Mouse (Mus musculus) inflammation-experienced regulatory T-cells (primary cell): ENCODE results near the gene Srpk1. TPM values are rescaled to one million over a fixed set of nuclear protein-coding genes. Genes with fewer than 3 reads are reported as not detected.

Experiments used
- polyA plus RNA-seq, 2 experiments: library from polyadenylated mRNA; unstranded; fragments of 100-300 nt; shearing (Covaris generic); gene quantifications; one replicate each; pipeline ENCODE4 v1.2.1; 2017

Gene Srpk1
- polyA plus RNA-seq = 100 to 1,000 TPM; 160 to 211 TPM

GRCm38 (mm10) chr17:28622300-28622759, at the start of gene Srpk1:
Srpk1 (minus strand) TSS chr17:28622709.

DNA sequence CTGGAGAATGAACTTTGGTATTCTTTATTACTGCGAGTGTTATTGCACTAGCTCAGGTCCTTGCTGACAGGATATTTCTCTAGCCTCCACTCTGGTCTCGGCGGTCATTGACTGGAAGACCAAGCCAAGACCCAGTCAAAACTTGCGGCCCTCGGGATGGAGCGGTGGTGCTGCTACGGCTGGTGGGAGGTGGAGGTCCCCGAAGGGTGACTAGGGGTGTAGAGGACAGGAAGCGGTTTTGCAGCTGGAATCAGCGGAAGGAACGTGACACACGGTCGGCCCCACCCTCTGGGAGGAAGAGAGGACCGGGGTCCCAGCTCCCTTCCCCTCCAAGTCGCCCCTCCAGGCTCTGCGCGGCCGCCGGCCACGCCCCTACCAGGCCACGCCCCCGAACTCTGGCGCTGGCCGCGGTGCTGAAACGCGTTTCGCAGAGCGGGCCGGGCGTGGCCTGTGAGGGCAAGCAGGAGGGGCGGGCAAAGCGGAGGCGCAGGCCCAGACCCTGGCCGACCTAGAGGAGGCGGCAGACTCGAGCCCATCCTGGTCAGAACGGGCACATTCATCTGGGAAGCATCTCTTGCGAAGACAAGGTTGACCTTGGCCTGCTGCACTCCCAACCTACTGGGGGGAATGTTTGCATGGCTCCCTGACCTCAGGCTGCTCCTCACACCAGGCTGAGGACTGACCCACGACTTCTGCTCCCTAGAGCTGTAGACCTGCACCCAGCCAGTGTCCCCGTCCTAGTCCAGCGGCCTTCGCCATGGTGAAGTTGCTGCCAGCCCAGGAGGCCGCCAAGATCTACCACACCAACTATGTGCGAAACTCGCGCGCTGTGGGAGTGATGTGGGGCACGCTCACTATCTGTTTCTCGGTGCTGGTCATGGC, 47.0 kb downstream of the Srpk1 start, which contains the start of gene Lhfpl5:
TSS of gene Lhfpl5 (plus strand) at position 398 of the 882 bp plus-strand sequence.

GRCm38 (mm10) chr17:28560598-28560997, 61.9 kb downstream of the Srpk1 start, which contains the start of gene Clps:
Clps (minus strand) TSS chr17:28560766.

DNA sequence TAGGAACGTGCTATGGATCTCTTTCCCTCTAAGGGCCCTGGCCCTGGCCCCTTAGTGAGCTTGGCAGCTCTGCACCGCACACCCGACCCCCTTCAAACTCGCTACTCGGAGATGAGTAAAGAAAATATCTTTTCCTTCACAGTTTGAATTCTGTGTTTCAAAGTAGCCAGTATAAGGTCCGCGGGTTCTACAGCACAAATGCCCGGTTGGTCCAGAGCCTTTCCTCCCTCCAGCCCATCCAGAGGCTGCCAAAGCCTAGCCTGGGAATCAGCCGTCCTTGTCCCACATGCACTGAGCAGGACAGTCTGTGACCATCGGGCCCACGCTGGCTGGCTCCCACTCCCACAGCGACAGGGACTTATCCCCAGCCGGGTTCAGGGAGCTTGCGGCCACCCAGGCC, 73.4 kb downstream of the Srpk1 start, which contains the start of gene Clpsl2:
TSS of gene Clpsl2 (plus strand) at position 301 of the 400 bp plus-strand sequence.

Other genes starting within 250 kb of the Srpk1 start
- gene Fkbp5, start 105.2 kb downstream of the Srpk1 start, polyA plus RNA-seq = 100 to 1,000 TPM; 104 TPM
- 1 to 10 TPM in 1 of 2 experiments, under 1 TPM in 1; 0.12 to 1.2 TPM for gene Armc12, start 91.9 kb downstream of the Srpk1 start, polyA plus RNA-seq
- not detected for gene Clpsl2, start 73.3 kb downstream of the Srpk1 start, polyA plus RNA-seq
- not detected for gene Clps, start 61.9 kb downstream of the Srpk1 start, polyA plus RNA-seq
- gene Lhfpl5, start 47.1 kb downstream of the Srpk1 start, polyA plus RNA-seq = 1 to 10 TPM in 1 of 2 experiments, under 1 TPM in 1; 0.86 to 1.8 TPM
- 1 to 10 TPM in 1 of 2 experiments, under 1 TPM in 1; 0.27 to 1.2 TPM for gene Slc26a8, start 67.5 kb upstream of the Srpk1 start, polyA plus RNA-seq
- gene Mapk14, start 68.6 kb upstream of the Srpk1 start, polyA plus RNA-seq = 100 to 1,000 TPM in 1 of 2 experiments, 10 to 100 TPM in 1; 91.4 to 156 TPM
- 1 to 10 TPM; 8.7 to 8.9 TPM for gene AC170998.1, start 103.4 kb upstream of the Srpk1 start, polyA plus RNA-seq
- gene Mapk13, start 146.6 kb upstream of the Srpk1 start, polyA plus RNA-seq = under 1 TPM; 0.24 to 0.72 TPM
- 10 to 100 TPM in 1 of 2 experiments, 1 to 10 TPM in 1; 9.7 to 24.5 TPM for gene Brpf3, start 178.4 kb upstream of the Srpk1 start, polyA plus RNA-seq
- under 1 TPM in 1 of 2 experiments, not detected in 1; 0.37 TPM for gene Pnpla1, start 235.7 kb upstream of the Srpk1 start, polyA plus RNA-seq